Mouse (Mus musculus) megakaryocyte, embryonic 14.5 days (primary cell): ENCODE measurements around the gene Fam155a.

Experiments
- FLI1 ChIP-seq: IDR thresholded peaks from 2 replicates; pipeline ENCODE4 v1.6.1; 2012; ENCODE audit warnings: low read length, inconsistent platforms, mixed read lengths
- GATA1 ChIP-seq: IDR thresholded peaks from 3 replicates; pipeline ENCODE4 v1.6.1; 2012; ENCODE audit warnings: mixed read lengths, low read length, inconsistent platforms, borderline replicate concordance

- TF ChIP-seq GATA1, result no peak
- TF ChIP-seq FLI1, result no peak
These were observed 163.8 kb downstream of the Fam155a start for GRCm38 (mm10) chr8:9607086-9607701.
